Mouse (Mus musculus) thymus, postnatal 10 days (tissue): ENCODE results near the gene Ddx20.
"Not testable (repeated sequence)": the region's sequence is repeated elsewhere in the genome, so short reads cannot be mapped to it uniquely, and the experiment has no call there.

Experiments used
- DNase-seq, 2 experiments: peaks; one replicate each; pipeline ENCODE4 v3.0.0; 2021; ENCODE audit warnings: low spot score in 2 of 2

Gene Ddx20

DNA sequence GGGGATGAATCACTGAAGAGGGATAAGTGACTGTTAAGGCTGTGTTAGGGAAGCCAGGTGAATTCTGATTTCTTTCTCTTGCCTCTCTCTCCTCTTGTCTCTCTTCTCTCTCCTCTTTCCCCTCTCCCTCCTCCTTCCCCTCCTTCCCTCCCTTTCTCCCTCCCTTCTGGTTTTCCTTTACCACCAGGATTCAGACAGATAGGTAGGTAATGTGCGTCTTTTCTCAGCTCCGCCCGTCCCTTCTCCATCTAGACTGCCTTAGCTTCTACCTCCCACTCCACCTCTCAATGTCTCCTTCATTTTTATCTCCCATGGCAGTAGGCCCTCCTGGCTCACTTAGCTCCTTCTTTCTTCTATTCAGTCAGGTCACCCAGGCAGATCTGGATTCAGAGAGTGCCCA lies 18.2 kb upstream of the Ddx20 start:
- DNase-seq, result no peak

GRCm38 (mm10) chr3:105705061-105705549 lies 17.7 kb upstream of the Ddx20 start:
- DNase-seq, result peak; percentile 33 to 48

- DNase-seq, result peak; percentile 78 to 81
Measured at GRCm38 (mm10) chr3:105704031-105705008, 16.9 kb upstream of the Ddx20 start, which contains the start of gene Inka2. Gene Inka2 (plus strand): TSS chr3:105704599.

DNA sequence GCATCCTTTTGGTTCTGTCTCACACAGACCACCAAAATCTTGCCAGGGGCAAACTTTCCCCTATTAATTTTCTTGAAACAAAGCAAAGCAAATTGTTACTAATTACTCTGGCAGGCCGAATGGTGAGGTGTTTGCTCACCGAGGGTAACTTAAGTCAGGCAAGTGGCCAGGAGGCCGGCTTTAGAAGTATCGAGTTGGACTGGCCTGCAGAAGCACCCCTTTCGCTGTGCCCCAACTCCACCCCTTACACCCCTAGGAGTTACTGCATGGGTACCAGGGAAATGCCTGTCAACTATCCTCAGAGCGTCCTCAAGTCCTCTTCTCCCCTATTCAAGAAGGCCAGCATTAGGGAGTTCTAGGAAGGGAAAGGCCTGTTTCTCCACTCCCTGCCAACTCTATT lies 16.2 kb upstream of the Ddx20 start:
- DNase-seq, result no peak

DNA sequence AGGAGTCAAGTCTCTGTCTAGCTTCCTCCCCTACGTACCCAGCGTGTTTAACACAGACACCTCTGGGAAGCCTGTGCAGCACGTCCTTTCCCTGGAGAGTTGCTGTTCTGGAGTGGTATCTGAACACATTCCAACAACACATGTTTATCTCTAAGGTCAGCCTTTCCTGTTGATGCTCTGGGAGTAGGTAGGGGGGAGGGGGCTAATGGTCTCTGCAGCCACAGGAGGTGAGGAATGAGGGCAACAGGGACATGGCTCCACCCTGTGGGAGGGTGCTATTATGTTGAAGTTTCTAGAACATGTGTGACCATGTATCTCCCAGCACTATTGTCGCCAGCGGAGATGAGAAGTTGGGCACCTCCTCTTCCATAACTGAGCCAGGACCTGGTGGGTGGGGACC lies 14.0 kb upstream of the Ddx20 start:
- DNase-seq, result no peak

GRCm38 (mm10) chr3:105700786-105701185 lies 13.4 kb upstream of the Ddx20 start:
- not testable (repeated sequence) for DNase-seq

DNA sequence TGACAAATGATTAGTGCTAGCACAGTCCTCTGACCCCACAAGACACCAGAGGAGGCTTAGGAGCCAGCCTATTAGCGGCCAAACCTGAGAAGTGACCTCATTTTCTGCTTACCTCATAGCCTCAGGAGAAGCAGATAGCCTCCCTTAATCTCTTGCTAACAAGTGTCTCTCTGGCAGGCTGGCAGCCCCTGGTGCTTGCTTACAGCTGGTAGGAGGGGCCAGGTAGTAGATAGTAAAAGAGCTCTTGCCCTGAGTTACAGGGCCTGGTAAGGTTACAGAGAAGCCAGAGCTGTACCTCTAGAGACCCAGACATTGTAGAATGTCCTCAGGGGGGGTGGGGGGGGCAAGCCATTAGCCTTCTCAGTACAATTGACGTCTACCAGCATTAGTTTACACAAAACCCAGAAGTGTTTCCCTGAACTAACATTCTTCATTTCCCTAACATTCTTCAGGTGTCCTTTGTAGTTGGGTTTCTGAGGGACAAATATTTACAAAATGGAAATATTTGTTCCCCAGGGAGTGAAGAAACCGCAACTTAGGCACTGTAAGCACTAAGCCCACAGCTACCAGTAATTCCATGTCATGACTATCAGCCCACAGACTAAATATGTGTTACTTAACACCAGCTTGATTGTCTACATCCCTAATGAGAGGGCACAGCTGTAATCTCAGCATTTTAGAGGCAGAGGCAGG lies 12.0 kb upstream of the Ddx20 start:
- no peak for DNase-seq

GRCm38 (mm10) chr3:105698311-105698710 lies 10.9 kb upstream of the Ddx20 start:
- DNase-seq, result no peak

DNA sequence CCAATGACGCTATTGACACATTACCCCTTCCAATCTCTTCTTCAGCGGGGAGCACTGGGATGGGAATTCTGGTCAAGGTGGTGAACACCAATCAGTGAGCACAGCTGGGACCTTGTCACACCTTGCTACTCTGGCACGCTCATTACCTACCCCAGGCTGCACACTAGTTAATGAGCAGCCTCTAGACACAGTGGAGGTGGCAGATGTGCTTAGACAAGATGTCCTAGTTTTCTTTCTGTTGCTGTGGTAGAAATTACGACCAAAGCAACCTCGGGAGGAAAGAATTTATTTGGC lies 9.7 kb upstream of the Ddx20 start:
- no peak for DNase-seq

DNA sequence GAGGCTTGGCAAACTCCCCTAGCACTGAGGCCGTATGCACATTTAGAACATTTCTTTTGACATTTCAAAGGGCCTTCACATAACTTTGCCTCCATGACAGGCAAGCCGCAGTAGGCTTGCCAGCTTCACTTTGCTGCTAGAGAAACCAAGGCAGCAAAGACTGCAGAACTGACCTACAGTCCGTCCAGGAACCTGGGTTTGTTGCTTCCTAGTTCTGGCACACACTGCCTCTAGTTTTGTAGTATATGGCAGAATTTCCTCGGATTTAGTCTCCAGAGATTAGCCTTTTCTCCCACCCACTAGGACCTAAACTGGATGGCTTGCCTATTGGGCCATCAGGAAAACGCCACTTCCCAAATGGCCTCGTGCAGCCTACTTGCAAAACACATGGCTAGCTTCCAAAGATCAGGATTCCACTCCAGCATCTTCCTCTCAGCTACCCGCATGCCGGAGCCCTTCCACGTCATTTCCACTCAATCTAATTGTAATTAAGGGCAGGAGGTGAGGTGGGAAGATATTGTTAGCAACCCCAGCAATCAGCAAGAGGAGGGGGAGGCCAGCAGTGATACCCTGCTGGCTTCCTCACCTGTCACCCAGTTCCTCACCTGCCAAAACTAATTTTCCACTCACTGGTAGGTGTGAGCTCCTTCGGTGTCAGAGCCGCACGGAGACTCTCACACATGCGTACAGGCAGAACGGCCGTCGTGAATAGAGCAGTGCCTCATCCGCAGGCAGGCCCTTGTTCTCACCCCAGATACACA lies 9.2 kb upstream of the Ddx20 start:
- no peak for DNase-seq

DNA sequence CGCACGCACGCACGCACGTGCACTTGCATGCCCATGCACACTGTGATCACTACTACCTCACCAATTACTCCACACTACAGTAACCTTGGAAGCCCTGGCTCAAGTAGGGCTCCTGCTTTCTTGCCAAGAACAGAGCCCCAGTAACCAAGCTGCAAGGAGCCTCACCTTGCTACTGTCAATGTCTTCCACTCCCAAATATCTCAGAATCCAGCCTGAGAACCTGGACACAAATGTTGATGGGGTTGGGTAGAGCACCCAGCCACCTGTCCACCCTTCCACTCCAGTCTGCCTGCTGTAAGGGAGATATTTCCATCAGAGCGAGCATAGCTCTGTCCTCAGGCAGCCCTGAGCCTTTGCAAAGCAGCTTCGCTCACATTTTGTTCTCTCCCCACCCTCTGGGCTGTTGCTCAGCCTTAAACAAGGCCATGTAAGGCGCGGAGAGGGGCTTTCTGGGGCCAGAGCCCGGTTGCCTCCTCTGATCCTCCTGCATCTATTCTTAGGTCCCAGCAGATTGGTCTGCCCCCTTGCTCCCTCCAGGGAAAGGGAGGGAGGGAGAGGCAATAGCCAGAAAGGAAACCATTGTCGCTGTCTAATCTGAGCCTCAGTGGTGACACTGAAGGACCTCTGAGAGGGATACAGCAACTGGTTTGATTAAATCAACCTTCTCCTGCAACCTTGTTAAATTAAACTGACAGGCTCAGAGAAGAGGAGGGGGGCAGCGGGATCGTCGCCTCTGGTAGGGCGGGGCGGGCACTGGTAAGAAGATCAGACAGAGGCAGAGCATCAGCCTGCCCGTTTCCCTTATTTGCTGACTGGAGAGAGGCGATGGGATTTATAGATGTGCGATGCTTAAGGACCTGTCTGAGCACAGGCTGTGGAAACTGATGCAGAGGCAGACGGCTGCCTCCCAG lies 8.4 kb upstream of the Ddx20 start:
- no peak for DNase-seq

DNA sequence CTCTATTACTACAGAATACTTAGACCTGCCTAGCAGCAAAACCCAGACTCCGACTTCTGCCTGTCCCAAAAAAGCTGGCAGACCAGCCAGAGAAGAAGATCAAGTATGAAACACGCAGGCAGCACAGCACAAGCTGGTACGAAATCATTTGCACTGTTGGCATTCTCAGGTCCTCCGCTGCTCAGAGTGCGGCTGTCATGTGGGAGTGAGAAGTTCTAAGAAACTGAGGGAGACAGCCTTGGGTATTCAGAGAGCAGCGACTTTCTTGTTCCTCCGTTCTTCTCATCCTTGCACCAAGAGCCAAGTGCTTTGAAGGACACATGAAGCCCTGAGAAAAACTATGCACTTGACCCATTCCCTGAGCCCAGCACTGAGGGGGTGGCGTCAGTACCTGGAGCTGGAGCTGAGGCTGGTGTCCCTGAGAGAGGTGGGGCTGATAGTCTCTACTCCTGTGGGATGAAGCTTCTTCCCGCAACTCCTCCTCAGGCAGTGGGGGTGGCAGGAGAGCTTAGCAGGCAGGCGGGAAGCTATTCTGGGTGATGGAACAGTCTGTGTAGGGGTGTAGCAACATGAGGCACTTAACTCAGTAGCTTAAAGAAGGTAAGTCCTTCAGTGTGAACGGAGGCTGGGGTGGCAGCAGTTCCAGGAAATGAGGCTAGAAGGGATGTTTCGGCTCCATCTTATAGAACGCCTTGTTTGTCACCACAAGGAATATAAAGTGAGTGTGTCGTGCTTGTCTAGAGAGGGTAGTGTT lies 6.1 kb upstream of the Ddx20 start:
- no peak for DNase-seq

DNA sequence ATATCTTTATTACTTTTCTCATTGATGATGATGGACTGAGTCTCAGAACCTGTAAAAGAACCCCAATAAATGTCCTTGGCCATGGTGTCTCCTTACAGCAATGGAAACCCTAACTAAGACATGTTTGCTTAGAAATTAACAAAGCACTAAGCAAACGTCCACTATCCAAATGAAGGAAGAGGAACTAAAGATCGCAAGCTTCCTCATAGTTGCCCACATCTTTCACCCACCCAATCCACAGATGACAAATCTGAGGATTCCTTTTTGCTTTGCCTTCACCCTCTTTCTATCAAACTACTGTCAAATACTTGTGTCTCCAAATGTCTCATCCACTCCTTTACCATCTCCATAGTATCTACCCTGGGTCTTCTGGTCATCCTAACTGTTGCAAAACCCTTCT lies 1.2 kb upstream of the Ddx20 start:
- DNase-seq, result no peak

- DNase-seq, result no peak
Measured at GRCm38 (mm10) chr3:105686394-105687323, 715 bp downstream of the Ddx20 start.

GRCm38 (mm10) chr3:105680346-105680745 lies 7.0 kb downstream of the Ddx20 start:
- DNase-seq, result no peak

- no peak for DNase-seq
Measured at GRCm38 (mm10) chr3:105675932-105676331, 11.4 kb downstream of the Ddx20 start.

DNA sequence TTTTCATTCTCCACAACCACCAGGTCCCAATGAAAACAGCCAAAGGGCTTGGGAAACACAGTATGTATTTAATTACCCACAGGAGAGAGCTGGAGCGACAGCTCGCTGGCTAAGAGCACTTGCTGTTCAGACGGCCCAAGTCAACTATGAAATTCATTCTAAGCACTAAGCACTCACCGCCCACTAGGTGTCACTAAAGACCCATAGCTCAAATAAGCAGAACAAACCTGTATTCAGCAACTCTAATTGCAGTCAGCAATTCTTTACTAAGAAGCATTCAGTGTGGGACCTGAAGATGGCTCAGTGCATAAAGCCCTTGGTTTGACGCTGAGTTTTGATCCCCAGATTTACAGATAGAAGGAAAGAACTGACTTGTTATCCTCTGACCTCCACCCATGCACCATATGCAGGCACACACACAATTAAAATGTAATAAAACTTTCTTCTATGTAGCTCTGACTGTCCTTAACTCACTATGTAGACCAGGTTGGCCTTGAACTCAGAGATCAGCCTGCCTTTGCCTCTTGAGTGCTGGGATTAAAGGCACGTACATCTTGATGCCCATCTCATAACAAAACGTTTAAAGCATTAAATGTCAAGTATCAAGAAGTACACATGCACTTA lies 12.7 kb downstream of the Ddx20 start:
- DNase-seq, result peak; percentile 46 to 79

GRCm38 (mm10) chr3:105670801-105671200 lies 16.6 kb downstream of the Ddx20 start:
- no peak for DNase-seq

GRCm38 (mm10) chr3:105669776-105670175 lies 17.6 kb downstream of the Ddx20 start:
- no peak for DNase-seq
